Mouse (Mus musculus): Measurements from ENCODE around the gene Vamp8.
A peak's percentile ranks its signal among the peaks of the same experiment; 100 is the strongest.

- TF ChIP-seq POLR2A (IDR thresholded peaks at IDR 0.05; ENCODE audit: borderline replicate concordance, extremely low read depth, low read depth, low read length) (peak; percentile 55; the same call in 1 of the 2 replicates), CTCF (IDR thresholded peaks at IDR 0.05; ENCODE audit: insufficient read depth, low read length) (peak; percentile 39; the same call in 1 of the 2 replicates)
Measured at GRCm38 (mm10) chr6:72380131-72380770, 10.3 kb downstream of the Vamp8 start, which contains the start of gene Vamp5.

Data from lung, adult 2 months (tissue).